Mouse (Mus musculus) kidney, postnatal 0 days (tissue): ENCODE results near the gene AC141477.1. TPM values are rescaled to one million over a fixed set of nuclear protein-coding genes. Genes with fewer than 3 reads are reported as not detected.
A peak's percentile ranks its signal among the peaks of the same experiment; 100 is the strongest.

Experiments
- ATAC-seq: fragments of 200-750 bp; cut with Nextera tagmentation; replicated peaks from 2 replicates; pipeline ENCODE4 v1.8.0; 2017; ENCODE audit warnings: low read depth, moderate number of reproducible peaks, moderate TSS enrichment, moderate library complexity; ENCODE audit not compliant: low FRiP score
- DNase-seq: peaks from one replicate; pipeline ENCODE4 v3.0.0-alpha.2; 2016; ENCODE audit warnings: low spot score
- H3K27ac ChIP-seq: fragments of 300-500 bp; sonication (generic); 2 replicates; pipeline ENCODE4 v1.5.1; 2014; ENCODE audit warnings: mild to moderate bottlenecking
- H3K27me3 ChIP-seq: fragments of 300-500 bp; sonication (generic); 2 replicates; pipeline ENCODE4 v1.6.1; 2014; ENCODE audit warnings: low read length, mixed read lengths; ENCODE audit not compliant: insufficient read depth
- H3K36me3 ChIP-seq: fragments of 300-500 bp; sonication (generic); 2 replicates; pipeline ENCODE4 v1.6.1; 2014; ENCODE audit warnings: low read length, mixed read lengths; ENCODE audit not compliant: insufficient read depth
- H3K4me1 ChIP-seq: fragments of 300-500 bp; sonication (generic); replicated peaks from 2 replicates; pipeline ENCODE4 v1.6.1; 2014; ENCODE audit warnings: antibody characterized with exemption, low read length, mixed read lengths; ENCODE audit not compliant: insufficient read depth
- H3K4me2 ChIP-seq: fragments of 300-500 bp; sonication (generic); 2 replicates; pipeline ENCODE4 v1.6.1; 2014; ENCODE audit warnings: mild to moderate bottlenecking, low read length, moderate library complexity, mixed read lengths
- H3K4me3 ChIP-seq: fragments of 300-500 bp; sonication (generic); replicated peaks from 2 replicates; pipeline ENCODE4 v1.5.1; 2014; ENCODE audit warnings: low read depth, low read length
- H3K9ac ChIP-seq: fragments of 300-500 bp; sonication (generic); 2 replicates; pipeline ENCODE4 v1.6.1; 2014; ENCODE audit warnings: low read depth, low read length
- H3K9me3 ChIP-seq: fragments of 300-500 bp; sonication (generic); replicated peaks from 2 replicates; pipeline ENCODE4 v1.6.1; 2016; ENCODE audit warnings: low read length, inconsistent platforms, mixed read lengths
- CTCF ChIP-seq: IDR thresholded peaks from 2 replicates; pipeline ENCODE4 v1.5.1; 2016; ENCODE audit warnings: antibody characterized with exemption, low read depth, mild to moderate bottlenecking, moderate library complexity
- WGBS: fragments of 180-500 bp; shearing (Covaris S2); extraction: QIAGEN DNeasy Blood & Tissue Kit; methylation state at CpG from one replicate; pipeline ENCODE4 v1.1.7; 2014; 5-methylcytosine and 5-hydroxymethylcytosine counted together
- polyA plus RNA-seq: library from polyadenylated mRNA; unstranded; fragments of >200 nt; fragmentation: Nextera tagmentation; extraction: Ambion mirVana; gene quantifications from 2 replicates; pipeline ENCODE4 v1.2.1, GENCODE M21; 2015

Gene AC141477.1
- not detected in 2 replicates for polyA plus RNA-seq

- peak within 1 kb of the TSS; percentile 77; the same call in 1 of the 2 replicates for H3K4me2 ChIP-seq
- no peak for DNase-seq
- no peak for TF ChIP-seq CTCF
- H3K4me3 ChIP-seq: no peak within 1 kb of the TSS
- peaks cover 15% of the 10 kb centered on the region for H3K36me3 ChIP-seq
- H3K27ac ChIP-seq: no peak within 1 kb of the TSS
- no peaks in the 10 kb centered on the region for H3K9me3 ChIP-seq
- no peak for ATAC-seq
- no peaks in the 10 kb centered on the region for H3K27me3 ChIP-seq
- peaks cover 4% of the 10 kb centered on the region; the same call in 1 of the 2 replicates for H3K4me1 ChIP-seq
- no peak within 1 kb of the TSS for H3K9ac ChIP-seq
- whole genome bisulfite sequencing: 95% methylated on average over 17 of the region's 17 CpGs
Measured at GRCm38 (mm10) chr10:76440281-76440680, at the start of gene AC141477.1. Gene AC141477.1, minus strand, starts transcription at chr10:76440444.

- H3K4me1 ChIP-seq: no peaks in the 10 kb centered on the region
- no peaks in the 10 kb centered on the region for H3K27me3 ChIP-seq
- TF ChIP-seq CTCF: no peak
- no peak overlapping the region for H3K9ac ChIP-seq
- H3K36me3 ChIP-seq: peaks cover 66% of the 10 kb centered on the region
- ATAC-seq (no peak), DNase-seq (no peak)
- H3K27ac ChIP-seq: no peak overlapping the region
- no peak overlapping the region for H3K4me2 ChIP-seq
- WGBS: 95% methylated on average over 15 of the region's 15 CpGs
- H3K4me3 ChIP-seq: no peak overlapping the region
- H3K9me3 ChIP-seq: no peaks in the 10 kb centered on the region
Measured at GRCm38 (mm10) chr10:76489205-76489604, 49.0 kb upstream of the AC141477.1 start.

- no peak for DNase-seq
- Histone ChIP-seq H3K9me3 (no peaks in the 10 kb centered on the region), H3K36me3 (peaks cover 58% of the 10 kb centered on the region), H3K9ac (no peak overlapping the region), H3K4me1 (no peaks in the 10 kb centered on the region), H3K4me3 (no peak overlapping the region), H3K4me2 (no peak overlapping the region), H3K27ac (no peak overlapping the region), H3K27me3 (no peaks in the 10 kb centered on the region)
- no peak for TF ChIP-seq CTCF
- ATAC-seq: no peak
- WGBS: 98% methylated on average over 8 of the region's 8 CpGs
Measured at GRCm38 (mm10) chr10:76488265-76488664, 48.0 kb upstream of the AC141477.1 start.

- peaks cover 63% of the 10 kb centered on the region for H3K36me3 ChIP-seq
- ATAC-seq (no peak), DNase-seq (no peak)
- H3K9ac ChIP-seq: no peak overlapping the region
- H3K4me3 ChIP-seq: no peak overlapping the region
- no peak for TF ChIP-seq CTCF
- H3K4me2 ChIP-seq: no peak overlapping the region
- no peaks in the 10 kb centered on the region for H3K4me1 ChIP-seq
- WGBS: 95% methylated on average over 2 of the region's 2 CpGs
- H3K27ac ChIP-seq: no peak overlapping the region
- no peaks in the 10 kb centered on the region for H3K27me3 ChIP-seq
- no peaks in the 10 kb centered on the region for H3K9me3 ChIP-seq
Measured at GRCm38 (mm10) chr10:76486302-76486701, 46.1 kb upstream of the AC141477.1 start.

DNA sequence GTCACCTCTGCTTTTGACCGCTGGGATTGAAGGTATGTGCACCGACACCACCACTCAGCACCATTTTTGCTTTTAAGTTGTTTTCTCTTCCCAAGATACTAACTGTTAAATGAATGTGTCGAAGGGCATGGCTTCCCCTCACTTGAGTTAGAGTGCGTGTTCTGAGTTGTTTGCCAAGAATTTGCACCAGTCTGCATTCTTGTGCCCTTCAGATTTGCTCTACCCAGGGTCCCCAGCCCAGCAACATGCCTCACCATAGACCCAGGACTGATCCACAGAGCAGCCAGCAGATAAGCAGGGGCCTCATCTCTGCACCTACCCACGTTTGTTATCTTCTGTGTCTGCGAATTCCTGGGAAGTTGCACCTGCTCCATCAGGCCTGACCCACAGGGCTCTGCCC, 41.2 kb upstream of the AC141477.1 start:
- TF ChIP-seq CTCF: no peak
- peaks cover 66% of the 10 kb centered on the region for H3K36me3 ChIP-seq
- no peak overlapping the region for H3K4me3 ChIP-seq
- H3K9ac ChIP-seq: no peak overlapping the region
- H3K4me1 ChIP-seq: no peaks in the 10 kb centered on the region
- H3K27ac ChIP-seq: no peak overlapping the region
- WGBS: 86% methylated on average over 6 of the region's 6 CpGs
- H3K9me3 ChIP-seq: no peaks in the 10 kb centered on the region
- H3K4me2 ChIP-seq: no peak overlapping the region
- ATAC-seq: no peak
- H3K27me3 ChIP-seq: no peaks in the 10 kb centered on the region
- DNase-seq: no peak

DNA sequence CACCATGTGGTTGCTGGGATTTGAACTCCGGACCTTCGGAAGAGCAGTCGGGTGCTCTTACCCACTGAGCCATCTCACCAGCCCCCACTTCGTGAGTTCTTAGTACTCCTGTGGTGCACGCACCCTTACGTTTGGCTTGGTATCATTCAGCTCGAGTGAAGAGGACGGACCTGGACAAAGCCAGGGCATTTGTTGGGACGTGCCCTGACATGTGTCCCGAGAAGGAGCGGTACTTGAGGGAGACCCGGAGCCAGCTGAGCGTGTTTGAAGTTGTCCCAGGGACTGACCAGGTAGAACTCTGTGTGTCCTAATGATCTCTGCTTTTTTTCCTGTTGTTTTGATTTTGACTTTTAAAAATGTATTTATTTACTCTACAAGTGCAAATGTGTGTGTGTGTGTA, 40.6 kb upstream of the AC141477.1 start:
- Histone ChIP-seq H3K4me2 (no peak overlapping the region), H3K4me1 (no peaks in the 10 kb centered on the region), H3K9me3 (no peaks in the 10 kb centered on the region), H3K36me3 (peaks cover 66% of the 10 kb centered on the region), H3K27ac (no peak overlapping the region), H3K9ac (no peak overlapping the region), H3K4me3 (no peak overlapping the region), H3K27me3 (no peaks in the 10 kb centered on the region)
- no peak for TF ChIP-seq CTCF
- no peak for DNase-seq
- WGBS: 95% methylated on average over 13 of the region's 13 CpGs
- ATAC-seq: no peak

- no peaks in the 10 kb centered on the region for H3K27me3 ChIP-seq
- no peak overlapping the region for H3K27ac ChIP-seq
- H3K9ac ChIP-seq: no peak overlapping the region
- ATAC-seq: no peak
- no peaks in the 10 kb centered on the region for H3K4me1 ChIP-seq
- no peak for DNase-seq
- 88% methylated on average over 5 of the region's 5 CpGs for WGBS
- no peak for TF ChIP-seq CTCF
- H3K4me2 ChIP-seq: no peak overlapping the region
- no peak overlapping the region for H3K4me3 ChIP-seq
- peaks cover 51% of the 10 kb centered on the region for H3K36me3 ChIP-seq
- no peaks in the 10 kb centered on the region for H3K9me3 ChIP-seq
Measured at GRCm38 (mm10) chr10:76473759-76474158, 33.5 kb upstream of the AC141477.1 start.
